Mouse (Mus musculus) heart, embryonic 10.5 days (tissue): ENCODE measurements around the gene B4galnt1. TPM values are rescaled to one million over a fixed set of nuclear protein-coding genes. Genes with fewer than 3 reads are reported as not detected.

ENCODE experiments used
- DNase-seq: peaks from one replicate; pipeline ENCODE4 v3.0.0-alpha.2; 2017; ENCODE audit warnings: low spot score
- H3K27ac ChIP-seq: fragments of 300-500 bp; sonication (generic); 2 replicates; pipeline ENCODE4 v1.5.1; 2016; ENCODE audit warnings: mild to moderate bottlenecking
- H3K27me3 ChIP-seq: fragments of 300-500 bp; sonication (generic); 2 replicates; pipeline ENCODE4 v1.6.1; 2016; ENCODE audit warnings: mild to moderate bottlenecking; ENCODE audit not compliant: poor library complexity, insufficient read depth, severe bottlenecking
- H3K36me3 ChIP-seq: fragments of 300-500 bp; sonication (generic); 2 replicates; pipeline ENCODE4 v1.6.1; 2016; ENCODE audit warnings: mild to moderate bottlenecking, moderate library complexity
- H3K4me1 ChIP-seq: fragments of 300-500 bp; sonication (generic); 2 replicates; pipeline ENCODE4 v1.6.1; 2016; ENCODE audit warnings: mild to moderate bottlenecking
- H3K4me3 ChIP-seq: fragments of 300-500 bp; sonication (generic); 2 replicates; pipeline ENCODE4 v1.5.1; 2016; ENCODE audit warnings: mild to moderate bottlenecking, moderate library complexity
- H3K9me3 ChIP-seq: fragments of 300-500 bp; sonication (generic); 2 replicates; pipeline ENCODE4 v1.6.1; 2016; ENCODE audit warnings: mild to moderate bottlenecking, moderate library complexity
- WGBS: fragments of 180-500 bp; shearing (Covaris S2); methylation state at CpG from one replicate; pipeline ENCODE4 v1.1.7; 2016; 5-methylcytosine and 5-hydroxymethylcytosine counted together
- polyA plus RNA-seq: library from polyadenylated mRNA; unstranded; fragments of >200 nt; fragmentation: Nextera tagmentation; extraction: Ambion mirVana; gene quantifications from 2 replicates; pipeline ENCODE4 v1.2.1, GENCODE M21; 2016

Gene B4galnt1
- polyA plus RNA-seq, 1 experiment from 2014 or later: 3.6 TPM

DNA sequence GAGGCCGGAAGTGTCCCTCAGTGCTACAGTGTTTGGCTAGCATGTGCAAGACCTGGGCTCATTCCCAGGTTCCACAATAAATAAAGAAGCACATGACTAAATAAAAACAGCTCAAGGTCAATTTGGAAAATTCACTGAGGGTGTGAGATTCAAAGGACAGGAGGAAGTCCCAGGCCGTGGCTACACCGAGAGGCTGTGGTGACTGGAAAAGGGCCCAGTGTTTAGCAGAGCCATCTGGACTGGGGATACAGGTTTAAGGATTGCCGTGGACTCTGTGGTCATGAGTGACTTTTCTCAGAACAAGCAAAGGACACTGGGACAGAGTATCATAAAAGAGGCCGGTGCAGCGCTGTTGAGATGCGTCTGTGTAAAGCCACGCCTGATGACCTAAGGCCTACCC, 48.2 kb downstream of the B4galnt1 start:
- no peak overlapping the region for H3K27ac ChIP-seq
- 90% methylated on average over 8 of the region's 8 CpGs for WGBS
- no peak overlapping the region for H3K4me3 ChIP-seq
- peaks cover 20% of the 10 kb centered on the region for H3K4me1 ChIP-seq
- no peaks in the 10 kb centered on the region for H3K9me3 ChIP-seq
- DNase-seq: no peak
- no peaks in the 10 kb centered on the region for H3K27me3 ChIP-seq
- 0 out of 2 replicates have a peak, but pooled peaks cover 4% of the 10 kb centered on the region for H3K36me3 ChIP-seq

DNA sequence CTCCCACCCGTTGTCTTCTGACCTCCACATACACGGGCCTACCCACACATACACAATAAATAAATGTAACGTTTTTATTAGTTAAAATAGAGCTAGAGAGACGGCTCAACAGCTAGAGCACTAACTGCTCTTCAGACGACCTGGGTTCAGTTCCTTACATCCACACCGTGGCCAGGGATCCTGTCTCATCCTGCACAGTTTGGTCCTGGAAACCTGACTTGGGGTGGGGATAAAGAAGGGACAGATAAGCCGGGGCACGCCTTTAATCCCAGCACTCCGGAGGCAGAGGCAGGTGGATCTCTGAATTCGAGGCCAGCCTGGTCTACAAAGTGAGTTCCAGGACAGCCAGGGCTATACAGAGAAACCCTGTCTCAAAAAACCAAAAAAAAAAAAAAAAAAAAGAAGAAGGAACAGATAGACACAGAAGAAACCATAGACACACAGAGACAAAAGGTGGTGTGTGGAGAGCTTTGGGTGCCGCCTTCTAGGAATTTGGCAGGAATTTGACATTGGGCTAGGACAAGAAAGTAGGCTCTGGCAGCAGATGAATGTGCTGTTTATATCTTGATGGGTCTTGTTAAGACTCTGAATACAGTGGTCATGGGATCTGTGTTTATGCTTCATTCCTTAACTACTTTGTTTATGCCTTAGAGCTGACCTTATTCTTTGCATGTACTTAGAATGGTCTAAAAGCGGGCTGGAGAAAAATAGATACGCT, 48.8 kb downstream of the B4galnt1 start:
- no peak overlapping the region for H3K27ac ChIP-seq
- no peak overlapping the region for H3K4me3 ChIP-seq
- 78% methylated on average over 13 of the region's 13 CpGs for WGBS
- DNase-seq: no peak
- no peaks in the 10 kb centered on the region for H3K27me3 ChIP-seq
- H3K4me1 ChIP-seq: peaks cover 20% of the 10 kb centered on the region
- no peaks in the 10 kb centered on the region for H3K9me3 ChIP-seq
- H3K36me3 ChIP-seq: no peaks in the 10 kb centered on the region

DNA sequence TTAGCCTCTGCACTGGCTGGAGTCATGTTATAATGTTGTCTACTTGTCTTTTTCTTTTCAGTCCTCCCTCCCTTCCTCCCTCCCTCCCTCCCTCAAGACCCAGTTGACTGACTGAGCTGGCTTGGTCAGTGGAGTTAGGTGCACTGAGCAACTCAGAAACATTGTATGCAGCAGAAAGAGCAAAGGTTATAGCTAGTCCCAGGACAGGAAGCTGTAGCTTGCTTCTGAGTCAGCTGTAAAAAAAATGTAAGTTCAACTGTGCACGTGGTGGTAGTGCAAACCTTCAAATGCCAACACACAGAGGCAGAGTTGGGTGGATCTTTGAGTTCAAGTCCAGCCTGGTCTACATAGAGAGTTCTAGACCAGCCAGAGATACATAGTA, 49.4 kb downstream of the B4galnt1 start:
- DNase-seq: no peak
- no peak overlapping the region for H3K4me3 ChIP-seq
- no peaks in the 10 kb centered on the region for H3K27me3 ChIP-seq
- 65% methylated on average over 1 of the region's 1 CpGs for WGBS
- no peaks in the 10 kb centered on the region for H3K9me3 ChIP-seq
- no peak overlapping the region for H3K27ac ChIP-seq
- no peaks in the 10 kb centered on the region for H3K36me3 ChIP-seq
- H3K4me1 ChIP-seq: peaks cover 18% of the 10 kb centered on the region

DNA sequence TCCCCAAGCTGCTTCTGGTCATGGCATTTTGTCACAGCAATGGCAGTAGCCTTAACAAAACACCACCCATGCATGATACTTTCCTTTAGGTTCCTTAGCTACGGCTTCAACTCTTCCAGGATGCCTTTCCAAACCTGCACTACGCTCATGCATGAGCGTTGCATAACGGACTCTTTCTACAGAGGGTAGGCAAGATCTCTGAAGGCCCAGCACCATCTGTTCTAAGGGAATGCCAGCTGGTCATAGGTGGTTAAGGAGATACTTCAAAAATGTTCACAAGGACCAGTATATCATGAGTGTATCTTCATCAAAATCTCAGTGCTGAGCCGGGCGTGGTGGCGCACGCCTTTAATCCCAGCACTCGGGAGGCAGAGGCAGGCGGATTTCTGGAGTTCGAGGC, 51.4 kb downstream of the B4galnt1 start:
- H3K4me3 ChIP-seq: no peak overlapping the region
- H3K4me1 ChIP-seq: no peaks in the 10 kb centered on the region
- H3K36me3 ChIP-seq: no peaks in the 10 kb centered on the region
- H3K9me3 ChIP-seq: no peaks in the 10 kb centered on the region
- no peaks in the 10 kb centered on the region for H3K27me3 ChIP-seq
- WGBS: 92% methylated on average over 11 of the region's 11 CpGs
- no peak overlapping the region for H3K27ac ChIP-seq
- DNase-seq: no peak

DNA sequence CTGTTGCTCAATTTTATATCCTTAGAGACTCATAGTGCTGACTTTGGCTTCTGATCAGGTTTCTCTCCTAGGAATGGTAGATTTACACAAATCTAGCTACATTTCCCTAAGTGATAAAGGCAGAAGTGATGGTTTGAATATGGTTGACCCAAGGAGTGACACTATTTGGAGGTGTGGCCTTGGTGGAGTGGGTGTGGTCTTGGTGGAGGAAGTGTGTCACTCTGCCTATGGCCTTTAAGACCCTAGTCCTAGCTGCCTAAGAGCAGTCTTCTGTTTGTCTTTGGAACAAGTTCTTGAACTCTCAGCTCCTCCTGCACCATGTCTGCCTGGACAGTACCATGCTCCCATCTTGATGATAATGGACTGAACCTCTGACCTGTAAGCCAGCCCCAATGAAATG, 52.2 kb downstream of the B4galnt1 start:
- Histone ChIP-seq H3K27ac (no peak overlapping the region), H3K36me3 (no peaks in the 10 kb centered on the region), H3K4me1 (no peaks in the 10 kb centered on the region), H3K27me3 (no peaks in the 10 kb centered on the region), H3K4me3 (no peak overlapping the region), H3K9me3 (no peaks in the 10 kb centered on the region)
- DNase-seq: no peak

DNA sequence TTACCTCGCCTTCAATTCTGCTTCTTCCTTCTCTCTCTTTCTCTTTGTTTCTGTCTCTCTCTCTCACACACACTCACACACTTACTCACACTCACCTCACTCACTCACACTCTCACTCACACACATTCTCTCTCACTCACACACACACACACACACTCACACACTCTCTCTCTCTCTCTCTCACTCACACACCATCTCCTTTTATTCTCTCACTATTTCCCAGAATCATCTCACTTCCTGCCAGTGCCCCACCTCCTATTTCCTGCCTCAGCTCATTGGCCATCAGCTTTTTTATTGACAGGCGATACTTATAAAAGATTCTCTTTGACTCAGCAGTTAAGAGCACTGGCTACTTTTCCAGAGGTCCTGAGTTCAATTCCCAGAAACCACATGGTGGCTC, 53.3 kb downstream of the B4galnt1 start:
- 86% methylated on average over 2 of the region's 2 CpGs for WGBS
- H3K27ac ChIP-seq: no peak overlapping the region
- H3K4me1 ChIP-seq: no peaks in the 10 kb centered on the region
- DNase-seq: no peak
- H3K36me3 ChIP-seq: no peaks in the 10 kb centered on the region
- 0 out of 2 replicates have a peak, but pooled peaks cover 6% of the 10 kb centered on the region for H3K27me3 ChIP-seq
- H3K4me3 ChIP-seq: no peak overlapping the region
- no peaks in the 10 kb centered on the region for H3K9me3 ChIP-seq

Other genes with a start within 250 kb of the B4galnt1 start
- 37.8 and 46.2 TPM in 2 replicates for gene Ctdsp2, start 186.5 kb upstream of the B4galnt1 start, polyA plus RNA-seq
- gene Avil, start 164.5 kb upstream of the B4galnt1 start, polyA plus RNA-seq: 0.07 TPM in 1 of 2 replicates, not detected in the other
- gene Tsfm, start 134.4 kb upstream of the B4galnt1 start, polyA plus RNA-seq: 114 TPM in 2 replicates
- 46.4 and 54.8 TPM in 2 replicates for gene Mettl1, start 123.8 kb upstream of the B4galnt1 start, polyA plus RNA-seq
- 0.18 and 0.23 TPM in 2 replicates for gene Eef1akmt3, start 123.7 kb upstream of the B4galnt1 start, polyA plus RNA-seq
- 0.09 TPM in 1 of 2 replicates, not detected in the other for gene Cyp27b1, start 117.0 kb upstream of the B4galnt1 start, polyA plus RNA-seq
- 0.15 and 0.24 TPM in 2 replicates for gene March9, start 105.0 kb upstream of the B4galnt1 start, polyA plus RNA-seq
- gene Cdk4, start 101.7 kb upstream of the B4galnt1 start, polyA plus RNA-seq: 1,495 and 2,024 TPM in 2 replicates
- gene Tspan31, start 95.0 kb upstream of the B4galnt1 start, polyA plus RNA-seq: 138 and 154 TPM in 2 replicates
- 0.50 TPM in 1 of 2 replicates, not detected in the other for gene Agap2, start 89.9 kb upstream of the B4galnt1 start, polyA plus RNA-seq
- 44.4 and 48.8 TPM in 2 replicates for gene Os9, start 44.1 kb upstream of the B4galnt1 start, polyA plus RNA-seq
- gene Slc26a10, start 15.4 kb downstream of the B4galnt1 start, polyA plus RNA-seq: 9.2 and 12.9 TPM in 2 replicates
- gene Arhgef25, start 24.9 kb downstream of the B4galnt1 start, polyA plus RNA-seq: 21.4 and 28.8 TPM in 2 replicates
- gene Dtx3, start 30.5 kb downstream of the B4galnt1 start, polyA plus RNA-seq: 78.4 and 91.4 TPM in 2 replicates
- 27.9 and 29.3 TPM in 2 replicates for gene Pip4k2c, start 46.4 kb downstream of the B4galnt1 start, polyA plus RNA-seq
- 0.41 and 1.4 TPM in 2 replicates for gene Kif5a, start 98.1 kb downstream of the B4galnt1 start, polyA plus RNA-seq
- 155 and 167 TPM in 2 replicates for gene Dctn2, start 101.1 kb downstream of the B4galnt1 start, polyA plus RNA-seq
- 11.3 and 16.9 TPM in 2 replicates for gene Mbd6, start 123.8 kb downstream of the B4galnt1 start, polyA plus RNA-seq
- gene Mars, start 146.6 kb downstream of the B4galnt1 start, polyA plus RNA-seq: 119 and 140 TPM in 2 replicates
- 0.87 and 3.1 TPM in 2 replicates for gene Arhgap9, start 156.7 kb downstream of the B4galnt1 start, polyA plus RNA-seq
- 0.91 and 4.8 TPM in 2 replicates for gene Gli1, start 176.7 kb downstream of the B4galnt1 start, polyA plus RNA-seq
- 0.04 TPM in 1 of 2 replicates, not detected in the other for gene Inhbe, start 189.2 kb downstream of the B4galnt1 start, polyA plus RNA-seq
- 0.31 TPM in 1 of 2 replicates, not detected in the other for gene Inhbc, start 205.2 kb downstream of the B4galnt1 start, polyA plus RNA-seq
- 30.7 and 33.3 TPM in 2 replicates for gene R3hdm2, start 215.1 kb downstream of the B4galnt1 start, polyA plus RNA-seq